Mouse (Mus musculus) CH12.LX (cell line): ENCODE data around the gene Rad54l2. TPM values are rescaled to one million over a fixed set of nuclear protein-coding genes. Genes with fewer than 3 reads are reported as not detected.

Experiments
- DNase-seq: peaks from one replicate; pipeline ENCODE4 v3.0.0-alpha.2; 2013; ENCODE audit errors: extremely low read depth
- H3K27ac ChIP-seq: 2 replicates; pipeline ENCODE4 v1.5.1; 2012; ENCODE audit warnings: low read depth, mild to moderate bottlenecking, control low read depth, moderate library complexity; ENCODE audit not compliant: insufficient read depth
- H3K27me3 ChIP-seq: replicated peaks from 2 replicates; pipeline ENCODE3; 2012; ENCODE audit warnings: inconsistent platforms
- H3K36me3 ChIP-seq, 2 experiments: replicated peaks in 1 of 2; 2 replicates each; pipeline versions ENCODE3 to v1.6.1; 2012; ENCODE audit warnings: inconsistent platforms in 1 of 2, low read length in 1 of 2, mild to moderate bottlenecking in 1 of 2, mixed read lengths in 1 of 2, moderate library complexity in 1 of 2; ENCODE audit not compliant: control insufficient read depth in 1 of 2, insufficient read depth in 1 of 2
- H3K4me1 ChIP-seq, 2 experiments: 2 replicates each; pipeline ENCODE4 v1.6.1; 2012; ENCODE audit warnings: inconsistent platforms in 1 of 2, moderate library complexity in 1 of 2; ENCODE audit not compliant: insufficient read depth in 2 of 2, control insufficient read depth in 1 of 2
- H3K4me2 ChIP-seq: 2 replicates; pipeline ENCODE4 v1.6.1; 2012; ENCODE audit warnings: low read depth, mild to moderate bottlenecking, control low read depth; ENCODE audit not compliant: poor library complexity, insufficient read depth, severe bottlenecking
- H3K4me3 ChIP-seq, 3 experiments: fragments of 150-350 bp in 1 of 3; sonication (generic) in 1 of 3; replicated peaks in 1 of 3; 2 replicates each; pipeline versions ENCODE3 to v1.5.1; 2011 to 2012; ENCODE audit warnings: low read depth in 2 of 3, low read length in 2 of 3, mild to moderate bottlenecking in 2 of 3, moderate library complexity in 2 of 3, control low read depth in 1 of 3, improper control_type of control experiment in 1 of 3, inconsistent platforms in 1 of 3, mixed read lengths in 1 of 3; ENCODE audit not compliant: poor library complexity in 1 of 3
- H3K79me2 ChIP-seq: replicated peaks from 2 replicates; pipeline ENCODE4 v1.6.1; 2012; ENCODE audit warnings: mild to moderate bottlenecking, moderate library complexity; ENCODE audit not compliant: control insufficient read depth, poor library complexity, insufficient read depth, severe bottlenecking; ENCODE audit errors: extremely low read depth
- H3K9ac ChIP-seq: 2 replicates; pipeline ENCODE4 v1.6.1; 2012; ENCODE audit warnings: low read depth, mild to moderate bottlenecking, control low read depth, moderate library complexity; ENCODE audit not compliant: insufficient read depth
- H3K9me3 ChIP-seq: replicated peaks from 2 replicates; pipeline ENCODE3; 2012; ENCODE audit warnings: low read length, inconsistent platforms, mixed read lengths
- BHLHE40 ChIP-seq: IDR thresholded peaks from 2 replicates; pipeline ENCODE4 v1.6.1; 2011; ENCODE audit warnings: mild to moderate bottlenecking, low read depth, low read length, improper control_type of control experiment
- CHD1 ChIP-seq: IDR thresholded peaks from 2 replicates; pipeline ENCODE4 v1.6.1; 2012; ENCODE audit warnings: low read depth, low read length, improper control_type of control experiment, inconsistent platforms
- CTCF ChIP-seq, 2 experiments: IDR thresholded peaks in 1 of 2; conservative IDR thresholded peaks in 1 of 2; 2 replicates each; pipeline ENCODE4 v1.5.1; 2011 to 2012; ENCODE audit warnings: low read depth in 2 of 2, low read length in 2 of 2, improper control_type of control experiment in 1 of 2, inconsistent platforms in 1 of 2, mild to moderate bottlenecking in 1 of 2, moderate library complexity in 1 of 2
- E2F4 ChIP-seq: IDR thresholded peaks from 2 replicates; pipeline ENCODE4 v1.6.1; 2011; ENCODE audit warnings: low read depth, low read length, improper control_type of control experiment; ENCODE audit not compliant: insufficient replicate concordance
- EP300 ChIP-seq: IDR thresholded peaks from 2 replicates; pipeline ENCODE4 v1.6.1; 2011; ENCODE audit warnings: low read length, improper control_type of control experiment
- HCFC1 ChIP-seq: IDR thresholded peaks from 2 replicates; pipeline ENCODE4 v1.6.1; 2012; ENCODE audit warnings: low read depth, mild to moderate bottlenecking, inconsistent platforms, low read length, improper control_type of control experiment
- IRF4 ChIP-seq: IDR thresholded peaks from 2 replicates; pipeline ENCODE4 v1.6.1; 2014; ENCODE audit warnings: low read depth, mild to moderate bottlenecking, inconsistent platforms, low read length, improper control_type of control experiment
- JUN ChIP-seq: IDR thresholded peaks from 2 replicates; pipeline ENCODE4 v1.6.1; 2011; ENCODE audit warnings: low read depth, mild to moderate bottlenecking, low read length, improper control_type of control experiment, moderate library complexity; ENCODE audit not compliant: insufficient read depth
- JUND ChIP-seq: conservative IDR thresholded peaks from 2 replicates; pipeline ENCODE4 v1.6.1; 2011; ENCODE audit warnings: low read depth, low read length, improper control_type of control experiment
- MAFK ChIP-seq: IDR thresholded peaks from 2 replicates; pipeline ENCODE4 v1.6.1; 2011; ENCODE audit warnings: low read length, improper control_type of control experiment; ENCODE audit not compliant: insufficient replicate concordance
- MAX ChIP-seq: IDR thresholded peaks from 2 replicates; pipeline ENCODE4 v1.6.1; 2011; ENCODE audit warnings: low read length, improper control_type of control experiment
- MXI1 ChIP-seq: IDR thresholded peaks from 2 replicates; pipeline ENCODE4 v1.6.1; 2011; ENCODE audit warnings: mild to moderate bottlenecking, low read depth, low read length, improper control_type of control experiment
- MYC ChIP-seq: IDR thresholded peaks from 2 replicates; pipeline ENCODE4 v1.6.1; 2011; ENCODE audit warnings: low read depth, mild to moderate bottlenecking, improper control_type of control experiment, low read length
- NELFE ChIP-seq: IDR thresholded peaks from 2 replicates; pipeline ENCODE4 v1.6.1; 2011; ENCODE audit warnings: low read depth, low read length, improper control_type of control experiment
- NRF1 ChIP-seq: IDR thresholded peaks from 2 replicates; pipeline ENCODE4 v1.6.1; 2014; ENCODE audit warnings: low read depth, mild to moderate bottlenecking, inconsistent platforms, low read length, improper control_type of control experiment, moderate library complexity
- POLR2A ChIP-seq: IDR thresholded peaks from 2 replicates; pipeline ENCODE4 v1.6.1; 2011; ENCODE audit warnings: low read depth, mild to moderate bottlenecking, improper control_type of control experiment, low read length
- POLR2AphosphoS2 ChIP-seq: IDR thresholded peaks from 2 replicates; pipeline ENCODE4 v1.6.1; 2011; ENCODE audit warnings: low read depth, low read length, improper control_type of control experiment
- RAD21 ChIP-seq: IDR thresholded peaks from 2 replicates; pipeline ENCODE4 v1.6.1; 2011; ENCODE audit warnings: low read depth, mild to moderate bottlenecking, low read length, improper control_type of control experiment, moderate library complexity
- SMC3 ChIP-seq: IDR thresholded peaks from 2 replicates; pipeline ENCODE4 v1.6.1; 2011; ENCODE audit warnings: low read depth, low read length, improper control_type of control experiment
- TBP ChIP-seq: conservative IDR thresholded peaks from 2 replicates; pipeline ENCODE4 v1.6.1; 2011; ENCODE audit warnings: low read depth, low read length, improper control_type of control experiment
- TCF12 ChIP-seq: IDR thresholded peaks from 2 replicates; pipeline ENCODE4 v1.6.1; 2014; ENCODE audit warnings: low read depth, mild to moderate bottlenecking, inconsistent platforms, low read length, improper control_type of control experiment
- ZC3H11A ChIP-seq: IDR thresholded peaks from 2 replicates; pipeline ENCODE4 v1.6.1; 2012; ENCODE audit warnings: low read depth, mild to moderate bottlenecking, inconsistent platforms, low read length, improper control_type of control experiment
- ZMIZ1 ChIP-seq: IDR thresholded peaks from 2 replicates; pipeline ENCODE4 v1.6.1; 2012; ENCODE audit warnings: low read depth, mild to moderate bottlenecking, inconsistent platforms, low read length, improper control_type of control experiment
- ZNF384 ChIP-seq: IDR thresholded peaks from 2 replicates; pipeline ENCODE4 v1.6.1; 2012; ENCODE audit warnings: low read depth, low read length, improper control_type of control experiment, inconsistent platforms
- dilution Hi-C: fragments of 300-500 bp; cut with MboI; formaldehyde crosslinking; loops from 2 replicates; pipeline ENCODE4 v1.14.3; 2020; ENCODE audit warnings: low sequenced_read_pairs; ENCODE audit not compliant: extremely low pct_unique_long_range_greater_than_20kb, extremely low pct_ligation_motif_present
- in situ Hi-C: fragments of 300-500 bp; cut with MboI; formaldehyde crosslinking; loops from 3 replicates; pipeline ENCODE4 v1.14.3; 2019; ENCODE audit warnings: low sequenced_read_pairs, low pct_ligation_motif_present, low pct_unique_long_range_greater_than_20kb, mixed read lengths
- polyA plus RNA-seq: library from polyadenylated mRNA; unstranded; fragments of >175 nt; gene quantifications from 2 replicates; pipeline ENCODE4 v1.2.1, GENCODE M21; 2012; ENCODE audit warnings: low read depth; ENCODE audit not compliant: insufficient read length
- total RNA-seq, 2 experiments: library from RNA; depleted of rRNA; stranded (reverse); fragments of 300-350 nt in 1 of 2; fragments of >200 nt in 1 of 2; gene quantifications; 2 replicates each; pipeline ENCODE4 v1.2.3; 2012 to 2014

The Rad54l2 gene
- total and polyA plus RNA-seq, 3 experiments = 7.2 to 16.5 (median 11.6) TPM

DNA sequence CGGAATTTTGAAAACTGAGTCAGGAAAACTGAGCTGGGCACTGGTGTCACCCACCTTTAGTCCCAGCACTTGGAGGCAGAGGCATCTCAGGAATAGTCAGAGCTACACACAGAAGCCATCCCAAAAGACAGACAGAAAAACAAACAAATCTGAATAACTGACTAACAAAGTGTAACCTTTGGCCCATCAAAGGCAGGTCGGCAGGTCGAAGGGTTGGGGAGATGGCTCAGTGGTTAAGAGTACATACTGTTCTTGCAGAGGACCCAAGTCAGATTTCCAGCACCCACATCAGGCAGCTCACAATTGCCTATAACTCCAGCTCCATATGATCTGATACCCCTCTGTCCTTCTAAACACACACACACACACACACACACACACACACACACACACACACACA is 3.8 kb downstream of the Rad54l2 start:
- peaks cover 3 to 31% of the 10 kb centered on the region in 2 experiments; a peak in 2 of 4 replicates for H3K4me1 ChIP-seq
- H3K79me2 ChIP-seq = peaks cover 21% of the 10 kb centered on the region
- dilution Hi-C loops (loop anchor here (25.0 kb wide), 1 partner anchor 98 kb away; the partner anchor contains the start of gene Tex264), in situ Hi-C loops (no loop called here)
- TF ChIP-seq MAFK = no peak
- TF ChIP-seq RAD21 = no peak
- no peak for TF ChIP-seq NRF1
- TF ChIP-seq TBP = no peak
- no peak for TF ChIP-seq IRF4
- TF ChIP-seq HCFC1 = no peak
- TF ChIP-seq CHD1 = no peak
- TF ChIP-seq SMC3 = no peak
- TF ChIP-seq MXI1 = no peak
- no peak for TF ChIP-seq TCF12
- TF ChIP-seq E2F4 = no peak
- TF ChIP-seq ZC3H11A = no peak
- no peak for TF ChIP-seq JUND
- TF ChIP-seq NELFE = no peak
- no peak for TF ChIP-seq POLR2A
- TF ChIP-seq EP300 = no peak
- TF ChIP-seq ZNF384 = no peak
- TF ChIP-seq MYC = no peak
- H3K27me3 ChIP-seq = no peaks in the 10 kb centered on the region
- no peak overlapping the region for H3K9ac ChIP-seq
- H3K27ac ChIP-seq = no peak overlapping the region
- peaks cover 0 to 2% of the 10 kb centered on the region in 2 experiments for H3K36me3 ChIP-seq
- no peak overlapping the region for H3K4me3 ChIP-seq
- no peak overlapping the region for H3K4me2 ChIP-seq
- DNase-seq = no peak
- no peaks in the 10 kb centered on the region for H3K9me3 ChIP-seq

DNA sequence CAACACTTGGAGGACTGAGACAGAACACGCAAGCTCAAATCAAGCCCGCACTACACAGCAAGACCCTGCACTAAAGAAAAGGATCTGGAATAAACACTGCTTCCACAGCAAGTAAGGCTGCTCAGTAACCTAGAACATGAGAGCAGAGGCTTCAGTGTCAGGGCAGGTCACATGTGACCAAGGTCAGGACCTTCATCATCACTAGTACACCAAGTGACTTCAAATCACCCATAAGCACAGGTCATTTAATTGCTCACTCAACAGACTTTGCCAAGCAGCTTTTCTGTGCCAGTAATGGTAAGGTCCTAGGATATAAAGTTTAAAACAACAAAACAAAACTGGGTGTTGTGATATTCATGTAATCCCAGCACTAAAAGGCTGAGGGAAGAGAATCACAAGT is 5.4 kb downstream of the Rad54l2 start:
- Histone ChIP-seq H3K27ac (no peak overlapping the region), H3K79me2 (peaks cover 26% of the 10 kb centered on the region), H3K4me1 (peaks cover 7 to 42% of the 10 kb centered on the region in 2 experiments; a peak in 3 of 4 replicates), H3K36me3 (peaks cover 0 to 3% of the 10 kb centered on the region in 2 experiments), H3K27me3 (no peaks in the 10 kb centered on the region), H3K4me3 (no peak overlapping the region), H3K9me3 (no peaks in the 10 kb centered on the region)
- in situ Hi-C loops = no loop called here
- no peak for DNase-seq
- TF ChIP-seq POLR2AphosphoS2 = no peak
- TF ChIP-seq BHLHE40 = no peak
- TF ChIP-seq JUN = no peak
- no peak for TF ChIP-seq CTCF (conservative IDR thresholded peaks at IDR 0.05 in 1 of 2, IDR thresholded peaks at IDR 0.05 in 1 of 2; ENCODE audit: low read depth in 2 of 2, low read length in 2 of 2)
- no peak for TF ChIP-seq ZMIZ1
- no peak for TF ChIP-seq ZC3H11A
- no peak for TF ChIP-seq TCF12
- TF ChIP-seq MAX = no peak
- TF ChIP-seq, all 38 proteins: peak for 0
- Histone ChIP-seq H3K9ac (no peak overlapping the region), H3K4me2 (no peak overlapping the region)
- dilution Hi-C loops = loop anchor here (25.0 kb wide), 1 partner anchor 96 kb away; the partner anchor contains the start of gene Tex264
